Mouse (Mus musculus): ENCODE results near the gene Rras2.

GRCm38 (mm10) chr7:114080250-114080649 lies 37.3 kb downstream of the Rras2 start:
- TF ChIP-seq CTCF (IDR thresholded peaks at IDR 0.05; ENCODE audit: extremely low read depth, insufficient read depth, low read length) (no peak), POLR2A (IDR thresholded peaks at IDR 0.05; ENCODE audit: extremely low read depth, insufficient read depth, low read length) (no peak)
